Mouse (Mus musculus): ENCODE measurements around the gene Supt5.

GRCm38 (mm10) chr7:28367663-28368275 lies 29.2 kb upstream of the Supt5 start:
- TF ChIP-seq TBP (conservative IDR thresholded peaks at IDR 0.05; ENCODE audit: low read depth, low read length) = no peak
- no peak for TF ChIP-seq JUN (IDR thresholded peaks at IDR 0.05; ENCODE audit: insufficient read depth, low read depth, low read length)
- TF ChIP-seq ZKSCAN1 (IDR thresholded peaks at IDR 0.05; ENCODE audit: borderline replicate concordance, low read depth, low read length) = no peak
- TF ChIP-seq CTCF (conservative IDR thresholded peaks at IDR 0.05 in 1 of 2, IDR thresholded peaks at IDR 0.05 in 1 of 2; ENCODE audit: low read depth in 2 of 2, low read length in 2 of 2) = no peak
- no peak for TF ChIP-seq POLR2A (IDR thresholded peaks at IDR 0.05; ENCODE audit: low read depth, low read length)
- no peak for TF ChIP-seq EP300 (IDR thresholded peaks at IDR 0.05; ENCODE audit: low read length)
- no peak for TF ChIP-seq USF1 (IDR thresholded peaks at IDR 0.05; ENCODE audit: low read depth, low read length)
- TF ChIP-seq CHD2 (IDR thresholded peaks at IDR 0.05; ENCODE audit: low read length) = no peak
- no peak for TF ChIP-seq UBTF (IDR thresholded peaks at IDR 0.05; ENCODE audit: low read depth, low read length)
- no peak for TF ChIP-seq MAX (IDR thresholded peaks at IDR 0.05; ENCODE audit: low read length)
- no peak for TF ChIP-seq POLR2AphosphoS2 (IDR thresholded peaks at IDR 0.05; ENCODE audit: low read depth, low read length)
- no peak for TF ChIP-seq KAT2A (IDR thresholded peaks at IDR 0.05; ENCODE audit: insufficient replicate concordance, low read length)
